Comparison of ENCODE assay signal across 8 mouse cellular contexts in genomic region chr7:25237249-25238014, GRCm38 (mm10). TPM values are rescaled to one million over a fixed set of nuclear protein-coding genes. Genes with fewer than 3 reads are reported as not detected.
DNase-seq lines count a peak whose midpoint lies in the region; ATAC-seq and TF ChIP-seq lines count a peak whose summit lies in the region.

Gene Gsk3a, minus strand, starts transcription at chr7:25237851.

- peak; percentile 86 for ATAC-seq in heart, embryonic 14.5 days (ENCODE audit: insufficient number of reproducible peaks, insufficient read depth, low FRiP score, low read depth)
- ATAC-seq in liver, embryonic 14.5 days (ENCODE audit: insufficient read depth): peak; percentile 81
- peak; percentile 90 for ATAC-seq in neural tube, embryonic 13.5 days (ENCODE audit: low read depth)

- no peak for TF ChIP-seq CTCF in liver, embryonic 14.5 days (IDR thresholded peaks at IDR 0.05; ENCODE audit: low read depth)

- H3K9me3 ChIP-seq in heart, embryonic 14.5 days (ENCODE audit: control insufficient read depth, low read length): no peaks in the 10 kb centered on the region
- H3K9me3 ChIP-seq in liver, embryonic 14.5 days (ENCODE audit: control insufficient read depth, low read length): no peaks in the 10 kb centered on the region
- H3K9me3 ChIP-seq in neural tube, embryonic 13.5 days: no peaks in the 10 kb centered on the region

- under 1% methylated on average over 54 of the region's 76 CpGs for WGBS in heart, embryonic 14.5 days
- under 1% methylated on average over 76 of the region's 76 CpGs for WGBS in liver, embryonic 14.5 days (ENCODE audit: insufficient replicate concordance)
- under 1% methylated on average over 50 of the region's 76 CpGs for WGBS in neural tube, embryonic 13.5 days

- peak within 1 kb of the TSS; percentile 98 for H3K9ac ChIP-seq in heart, embryonic 14.5 days (ENCODE audit: low read length)
- H3K9ac ChIP-seq in liver, embryonic 14.5 days (replicated peaks): peak within 1 kb of the TSS; percentile 93
- peak within 1 kb of the TSS; percentile 99 for H3K9ac ChIP-seq in neural tube, embryonic 13.5 days

- no peak for TF ChIP-seq EP300 in liver, embryonic 14.5 days (IDR thresholded peaks at IDR 0.05; ENCODE audit: low read depth)

- no peaks in the 10 kb centered on the region for H3K27me3 ChIP-seq in heart, embryonic 14.5 days (ENCODE audit: control insufficient read depth, insufficient read depth, low read length)
- H3K27me3 ChIP-seq in liver, embryonic 14.5 days (ENCODE audit: control insufficient read depth, insufficient read depth, low read length): no peaks in the 10 kb centered on the region
- no peaks in the 10 kb centered on the region for H3K27me3 ChIP-seq in neural tube, embryonic 13.5 days

- peak within 1 kb of the TSS; percentile 83 to 90 for H3K27ac ChIP-seq in heart, embryonic 14.5 days (replicated peaks in 1 of 2; ENCODE audit: control insufficient read depth in 1 of 2, insufficient read depth in 1 of 2, low read depth in 2 of 2, low read length in 2 of 2)
- peak within 1 kb of the TSS; percentile 91 for H3K27ac ChIP-seq in liver, embryonic 14.5 days
- H3K27ac ChIP-seq in neural tube, embryonic 13.5 days (replicated peaks): peak within 1 kb of the TSS; percentile 83

- peak within 1 kb of the TSS; percentile 85 for H3K4me2 ChIP-seq in heart, embryonic 14.5 days (ENCODE audit: low read length)
- peak within 1 kb of the TSS; percentile 95 for H3K4me2 ChIP-seq in liver, embryonic 14.5 days (ENCODE audit: low read depth)
- H3K4me2 ChIP-seq in neural tube, embryonic 13.5 days: peak within 1 kb of the TSS; percentile 63

- peak within 1 kb of the TSS; percentile 92 to 93 for H3K4me3 ChIP-seq in heart, embryonic 14.5 days (ENCODE audit: control insufficient read depth in 1 of 2, insufficient read depth in 1 of 2, low read depth in 1 of 2, low read length in 2 of 2)
- H3K4me3 ChIP-seq in liver, embryonic 14.5 days (ENCODE audit: insufficient read depth in 1 of 2, low read depth in 2 of 2, low read length in 2 of 2): peak within 1 kb of the TSS; percentile 93 to 99
- H3K4me3 ChIP-seq in neural tube, embryonic 13.5 days: peak within 1 kb of the TSS; percentile 92

- peaks cover 50% of the 10 kb centered on the region for H3K36me3 ChIP-seq in heart, embryonic 14.5 days (ENCODE audit: control insufficient read depth, insufficient read depth, low read length)
- peaks cover 21% of the 10 kb centered on the region for H3K36me3 ChIP-seq in liver, embryonic 14.5 days (replicated peaks; ENCODE audit: control insufficient read depth, insufficient read depth, low read depth)
- peaks cover 35% of the 10 kb centered on the region for H3K36me3 ChIP-seq in neural tube, embryonic 13.5 days

- peak; percentile 97 for DNase-seq in CD4-positive helper T cell, adult 2 months (ENCODE audit: low read depth, low spot score)
- peak; percentile 100 for DNase-seq in brain, adult 2 months (ENCODE audit: low read depth, low spot score)
- DNase-seq in fibroblast of lung, adult 2 months (ENCODE audit: low read depth): peak; percentile 96
- DNase-seq in kidney, postnatal 25 days: peak; percentile 99
- DNase-seq in liver, embryonic 14.5 days (ENCODE audit: low read depth in 3 of 3, low spot score in 3 of 3): peak; percentile 95 to 98 (median 98)
- DNase-seq in testis, postnatal 14 days (ENCODE audit: low spot score): peak; percentile 98

- H3K4me1 ChIP-seq in heart, embryonic 14.5 days (ENCODE audit: control insufficient read depth in 2 of 2, insufficient read depth in 2 of 2, low read length in 2 of 2): peaks cover 5 to 26% of the 10 kb centered on the region in 2 experiments; a peak in 3 of 4 replicates
- H3K4me1 ChIP-seq in liver, embryonic 14.5 days (replicated peaks; ENCODE audit: control insufficient read depth in 2 of 2, insufficient read depth in 2 of 2, low read length in 1 of 2): peaks cover 9 to 15% of the 10 kb centered on the region in 2 experiments
- peaks cover 42% of the 10 kb centered on the region for H3K4me1 ChIP-seq in neural tube, embryonic 13.5 days (replicated peaks)

RNA-seq across cellular contexts. Expression of gene Gsk3a, which starts in this region (rescaled TPM):
- polyA plus RNA-seq in heart, embryonic 14.5 days (2014; fragmentation: Nextera tagmentation; extraction: Ambion mirVana): 10.0 and 12.2 TPM in 2 replicates
- 48.6 and 55.6 TPM in 2 replicates for polyA plus RNA-seq in liver, embryonic 14.5 days (2012; rRNA removed)
- 8.4 and 8.9 TPM in 2 replicates for polyA plus RNA-seq in liver, embryonic 14.5 days (2014; fragmentation: Nextera tagmentation; extraction: Ambion mirVana)
- 16.5 and 16.8 TPM in 2 replicates for polyA plus RNA-seq in neural tube, embryonic 13.5 days (2015; fragmentation: Nextera tagmentation; extraction: Ambion mirVana)

Comparison
In these comparisons a context has a peak if more than half of its experiments do, and no peak if none do; other contexts are left out.
1. Peak in every context shown above with its lines: DNase-seq, ATAC-seq, H3K4me3 ChIP-seq and H3K27ac ChIP-seq.